Mouse (Mus musculus) liver, embryonic 11.5 days (tissue): Measurements from ENCODE around the gene Nudcd3. TPM values are rescaled to one million over a fixed set of nuclear protein-coding genes. Genes with fewer than 3 reads are reported as not detected.
A peak's percentile ranks its signal among the peaks of the same experiment; 100 is the strongest.

Experiments used
- ATAC-seq: fragments of 200-750 bp; cut with Nextera tagmentation; replicated peaks from 2 replicates; pipeline ENCODE4 v1.8.0; 2017; ENCODE audit warnings: moderate number of reproducible peaks, mild to moderate bottlenecking, moderate TSS enrichment, moderate library complexity; ENCODE audit not compliant: low FRiP score
- DNase-seq: peaks from one replicate; pipeline ENCODE4 v3.0.0-alpha.2; 2017; ENCODE audit warnings: low spot score
- H3K27ac ChIP-seq: fragments of 300-500 bp; sonication (generic); 2 replicates; pipeline ENCODE4 v1.5.1; 2014; ENCODE audit warnings: mild to moderate bottlenecking, low read depth, low read length, control low read depth
- H3K27me3 ChIP-seq: fragments of 300-500 bp; sonication (generic); replicated peaks from 2 replicates; pipeline ENCODE4 v1.6.1; 2014; ENCODE audit warnings: low read length, mixed read lengths; ENCODE audit not compliant: control insufficient read depth, insufficient read depth
- H3K36me3 ChIP-seq: fragments of 300-500 bp; sonication (generic); 2 replicates; pipeline ENCODE4 v1.6.1; 2014; ENCODE audit warnings: mild to moderate bottlenecking, low read length, moderate library complexity, mixed read lengths; ENCODE audit not compliant: control insufficient read depth, insufficient read depth
- H3K4me1 ChIP-seq: fragments of 300-500 bp; sonication (generic); replicated peaks from 2 replicates; pipeline ENCODE4 v1.6.1; 2014; ENCODE audit warnings: low read length, mixed read lengths; ENCODE audit not compliant: control insufficient read depth, insufficient read depth
- H3K4me2 ChIP-seq: fragments of 300-500 bp; sonication (generic); 2 replicates; pipeline ENCODE4 v1.6.1; 2014; ENCODE audit warnings: mild to moderate bottlenecking, control low read depth, moderate library complexity
- H3K4me3 ChIP-seq: fragments of 300-500 bp; sonication (generic); 2 replicates; pipeline ENCODE4 v1.5.1; 2014; ENCODE audit warnings: low read depth, low read length, control low read depth
- H3K9ac ChIP-seq: fragments of 300-500 bp; sonication (generic); 2 replicates; pipeline ENCODE4 v1.6.1; 2014; ENCODE audit warnings: low read depth, low read length, control low read depth
- H3K9me3 ChIP-seq: fragments of 300-500 bp; sonication (generic); 2 replicates; pipeline ENCODE4 v1.6.1; 2016; ENCODE audit warnings: low read length, inconsistent platforms, mixed read lengths; ENCODE audit not compliant: control insufficient read depth
- WGBS: fragments of 180-500 bp; shearing (Covaris S2); extraction: QIAGEN DNeasy Blood & Tissue Kit; methylation state at CpG from one replicate; pipeline ENCODE4 v1.1.7; 2014; 5-methylcytosine and 5-hydroxymethylcytosine counted together
- polyA plus RNA-seq: library from polyadenylated mRNA; unstranded; fragments of >200 nt; fragmentation: Nextera tagmentation; extraction: Ambion mirVana; gene quantifications from 2 replicates; pipeline ENCODE4 v1.2.1, GENCODE M21; 2014

Nudcd3 gene
- polyA plus RNA-seq = 31.9 and 32.4 TPM in 2 replicates

- Histone ChIP-seq H3K36me3 (no peaks in the 10 kb centered on the region), H3K4me1 (peaks cover 12% of the 10 kb centered on the region), H3K9me3 (no peaks in the 10 kb centered on the region), H3K4me2 (peak within 1 kb of the TSS; percentile 79), H3K27me3 (no peaks in the 10 kb centered on the region), H3K27ac (peak within 1 kb of the TSS; percentile 94), H3K9ac (peak within 1 kb of the TSS; percentile 92), H3K4me3 (peak within 1 kb of the TSS; percentile 92)
- WGBS = under 1% methylated on average over 39 of the region's 39 CpGs
- DNase-seq (peak; percentile 92), ATAC-seq (peak; percentile 94)
These were observed at the start of gene Nudcd3 for GRCm38 (mm10) chr11:6200087-6200569. Gene Nudcd3 (minus strand): TSS chr11:6200415.

GRCm38 (mm10) chr11:6244707-6245106 lies 44.5 kb upstream of the Nudcd3 start:
- H3K4me1 ChIP-seq = no peaks in the 10 kb centered on the region
- DNase-seq = no peak
- WGBS = 59% methylated on average over 18 of the region's 19 CpGs

DNA sequence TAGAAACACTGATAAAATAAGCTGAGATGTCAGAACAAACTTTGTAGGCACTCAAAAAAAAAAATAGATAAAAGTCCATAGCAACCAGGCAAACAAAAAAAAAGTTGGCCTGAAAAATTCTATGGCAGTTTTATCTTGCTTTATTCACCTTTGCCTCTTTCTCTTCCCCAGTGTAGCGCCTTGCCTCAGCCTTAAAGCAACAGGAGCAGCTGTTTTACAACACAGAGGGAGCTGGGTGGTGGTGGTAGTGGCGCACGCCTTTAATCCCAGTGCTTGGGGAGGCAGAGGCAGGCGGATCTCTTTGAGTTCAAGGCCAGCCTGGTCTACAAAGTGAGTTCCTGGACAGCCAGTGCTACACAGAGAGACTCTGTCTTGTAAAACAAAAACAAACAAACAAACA lies 32.8 kb upstream of the Nudcd3 start:
- no peaks in the 10 kb centered on the region for H3K4me1 ChIP-seq
- H3K27me3 ChIP-seq = no peaks in the 10 kb centered on the region
- H3K27ac ChIP-seq = no peak overlapping the region
- H3K36me3 ChIP-seq = no peaks in the 10 kb centered on the region
- H3K9ac ChIP-seq = no peak overlapping the region
- DNase-seq (no peak), ATAC-seq (no peak)
- peaks cover 6% of the 10 kb centered on the region; the same call in 1 of the 2 replicates for H3K9me3 ChIP-seq
- no peak overlapping the region for H3K4me2 ChIP-seq
- H3K4me3 ChIP-seq = no peak overlapping the region
- 82% methylated on average over 4 of the region's 4 CpGs for WGBS

More at GRCm38 (mm10) chr11:6244707-6245106, 44.5 kb upstream of the Nudcd3 start:
- Histone ChIP-seq H3K4me2 (no peak overlapping the region), H3K9ac (no peak overlapping the region), H3K4me3 (no peak overlapping the region), H3K9me3 (no peaks in the 10 kb centered on the region), H3K27me3 (no peaks in the 10 kb centered on the region), H3K27ac (no peak overlapping the region), H3K36me3 (no peaks in the 10 kb centered on the region)
- ATAC-seq = no peak

- no peaks in the 10 kb centered on the region for H3K36me3 ChIP-seq
- H3K27ac ChIP-seq = no peak within 1 kb of the TSS
- WGBS = 72% methylated on average over 7 of the region's 7 CpGs
- no peak for DNase-seq
- no peak within 1 kb of the TSS for H3K4me3 ChIP-seq
- H3K27me3 ChIP-seq = no peaks in the 10 kb centered on the region
- 0 out of 2 replicates have a peak, but pooled peaks cover 5% of the 10 kb centered on the region for H3K9me3 ChIP-seq
- no peak for ATAC-seq
- H3K4me1 ChIP-seq = no peaks in the 10 kb centered on the region
- H3K9ac ChIP-seq = no peak within 1 kb of the TSS
- no peak within 1 kb of the TSS for H3K4me2 ChIP-seq
These were observed 29.8 kb upstream of the Nudcd3 start, which contains the start of gene Npc1l1 for GRCm38 (mm10) chr11:6230012-6230411. Gene Npc1l1 (minus strand): TSS chr11:6230143.

DNA sequence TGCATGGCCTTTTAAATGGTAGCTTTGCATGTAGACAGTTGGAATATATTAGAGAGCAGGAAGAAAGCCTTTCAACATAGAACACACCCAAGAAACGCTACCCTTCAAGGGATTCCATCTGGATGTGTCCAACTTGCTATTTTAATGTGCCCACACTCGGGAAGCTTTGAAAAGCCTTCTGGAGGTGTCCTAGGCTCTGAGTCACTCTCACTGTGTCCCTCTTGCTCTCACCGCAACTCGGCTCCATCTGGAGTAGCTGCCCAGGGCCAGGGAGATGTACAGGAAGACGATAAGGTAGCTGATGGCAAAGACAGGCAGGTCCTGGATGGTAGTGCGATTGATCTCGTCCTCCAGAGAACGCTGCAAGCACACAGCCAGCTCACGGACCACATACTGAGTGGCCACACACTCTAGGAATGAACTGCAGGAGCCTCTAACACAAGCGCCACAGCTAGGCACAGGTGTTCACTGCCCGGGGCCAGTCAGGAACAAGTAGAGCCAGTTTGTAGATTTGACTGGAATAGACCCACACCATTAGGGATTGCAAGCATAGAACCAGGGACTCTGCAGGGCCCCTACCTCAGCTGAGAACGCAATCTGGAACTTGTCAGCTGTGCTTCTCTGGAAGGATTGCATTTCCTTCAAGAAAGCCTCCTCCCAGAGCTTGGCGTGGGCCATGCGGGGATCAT lies 24.5 kb upstream of the Nudcd3 start:
- H3K36me3 ChIP-seq = no peaks in the 10 kb centered on the region
- no peaks in the 10 kb centered on the region for H3K4me1 ChIP-seq
- H3K27me3 ChIP-seq = peaks cover 2% of the 10 kb centered on the region; the same call in 1 of the 2 replicates
- DNase-seq (no peak), ATAC-seq (no peak)
- 72% methylated on average over 14 of the region's 14 CpGs for WGBS
- H3K9me3 ChIP-seq = no peaks in the 10 kb centered on the region
- no peak overlapping the region for H3K4me2 ChIP-seq
- no peak overlapping the region for H3K4me3 ChIP-seq
- no peak overlapping the region for H3K27ac ChIP-seq
- no peak overlapping the region for H3K9ac ChIP-seq

GRCm38 (mm10) chr11:6222187-6222586 lies 22.0 kb upstream of the Nudcd3 start:
- Histone ChIP-seq H3K9ac (no peak overlapping the region), H3K4me3 (no peak overlapping the region), H3K4me2 (no peak overlapping the region), H3K4me1 (no peaks in the 10 kb centered on the region), H3K27me3 (peaks cover 2% of the 10 kb centered on the region; the same call in 1 of the 2 replicates), H3K27ac (no peak overlapping the region), H3K9me3 (no peaks in the 10 kb centered on the region), H3K36me3 (no peaks in the 10 kb centered on the region)
- no peak for ATAC-seq
- whole genome bisulfite sequencing = 89% methylated on average over 10 of the region's 10 CpGs
- DNase-seq = no peak

GRCm38 (mm10) chr11:6219967-6220366 lies 19.8 kb upstream of the Nudcd3 start:
- H3K4me3 ChIP-seq = no peak overlapping the region
- H3K9me3 ChIP-seq = no peaks in the 10 kb centered on the region
- no peak overlapping the region for H3K9ac ChIP-seq
- no peak overlapping the region for H3K27ac ChIP-seq
- 89% methylated on average over 6 of the region's 6 CpGs for WGBS
- H3K4me1 ChIP-seq = no peaks in the 10 kb centered on the region
- no peaks in the 10 kb centered on the region for H3K36me3 ChIP-seq
- no peak for ATAC-seq
- no peak overlapping the region for H3K4me2 ChIP-seq
- no peak for DNase-seq
- H3K27me3 ChIP-seq = peaks cover 2% of the 10 kb centered on the region; the same call in 1 of the 2 replicates

DNA sequence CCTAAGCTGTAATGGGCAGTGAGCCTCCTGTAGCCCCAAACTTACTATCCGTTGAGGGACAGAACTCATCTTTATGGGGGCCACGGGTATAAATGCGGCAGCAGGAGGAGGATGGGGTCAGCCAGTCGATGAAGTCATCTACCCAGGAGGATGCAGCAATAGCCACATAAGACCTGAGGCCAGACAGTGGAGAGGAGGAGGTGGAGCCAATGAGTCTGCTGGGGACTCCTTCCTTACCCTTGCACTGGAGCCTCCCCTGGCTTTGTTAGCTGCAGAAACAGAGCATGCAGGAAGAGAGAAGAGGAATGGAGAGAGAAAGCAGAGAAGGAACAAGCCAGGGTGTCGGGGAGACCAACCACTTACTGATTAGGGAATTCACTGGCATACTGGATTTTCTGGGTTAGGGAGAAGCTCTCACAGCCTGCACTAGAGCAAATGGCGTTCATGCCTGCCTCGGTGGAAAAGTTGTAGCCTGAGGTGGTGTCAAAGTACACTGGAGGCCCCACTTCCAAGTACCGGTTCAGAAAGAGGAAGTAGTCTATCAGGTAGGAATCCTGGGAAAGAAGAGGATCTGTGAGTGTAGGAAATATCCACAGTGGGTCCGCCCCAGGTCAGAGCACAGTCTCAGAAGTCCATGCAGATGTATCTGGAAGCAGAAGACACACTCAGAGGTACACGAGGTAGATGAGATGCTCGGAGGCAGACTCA lies 18.1 kb upstream of the Nudcd3 start:
- no peak for ATAC-seq
- Histone ChIP-seq H3K4me2 (no peak overlapping the region), H3K36me3 (no peaks in the 10 kb centered on the region), H3K27me3 (no peaks in the 10 kb centered on the region), H3K4me3 (no peak overlapping the region), H3K9ac (no peak overlapping the region), H3K4me1 (no peaks in the 10 kb centered on the region), H3K9me3 (no peaks in the 10 kb centered on the region), H3K27ac (no peak overlapping the region)
- no peak for DNase-seq
- 66% methylated on average over 11 of the region's 11 CpGs for WGBS
